8 mouse cellular contexts compared by ENCODE assay signal in the genomic region with DNA sequence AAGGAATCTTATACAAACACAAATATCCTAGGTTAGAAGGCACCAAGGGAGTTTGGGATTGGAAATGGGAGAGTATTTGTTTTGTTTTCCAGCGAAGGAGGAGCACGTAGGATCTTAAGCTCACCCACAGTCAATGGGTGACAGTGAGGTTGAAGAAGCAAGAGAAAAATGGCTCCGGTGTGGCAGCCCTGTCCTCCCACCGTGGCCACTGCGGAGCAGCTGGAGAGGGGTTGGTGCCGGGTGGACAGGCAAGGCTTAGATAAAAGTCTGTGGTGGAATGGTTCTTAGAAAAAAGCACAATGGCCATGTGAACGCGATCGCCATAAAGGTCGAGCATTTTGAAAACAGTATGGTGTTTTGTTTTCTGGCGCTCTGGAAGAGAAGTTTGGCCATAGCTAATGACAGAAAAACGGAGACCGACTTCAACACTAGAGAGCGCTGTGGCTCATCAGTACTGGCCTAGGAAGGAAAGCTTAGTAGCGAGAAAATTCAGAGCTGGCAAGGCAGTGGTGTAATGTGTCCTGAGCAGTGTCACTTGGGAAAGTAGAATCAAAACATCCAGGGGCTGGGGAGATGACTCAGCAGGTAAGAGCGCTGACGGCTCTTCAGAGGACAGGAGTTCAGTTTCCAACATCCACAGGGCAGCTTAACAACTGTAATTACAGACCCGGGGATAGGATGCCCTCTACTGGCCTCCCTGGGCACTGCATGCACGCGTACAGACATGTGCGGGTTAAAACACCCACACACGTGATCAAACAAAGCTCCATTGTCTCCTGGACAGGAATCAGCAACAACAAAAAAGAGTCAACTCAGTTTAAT. TPM values are rescaled to one million over a fixed set of nuclear protein-coding genes. Genes with fewer than 3 reads are reported as not detected.
DNase-seq lines count a peak whose midpoint lies in the region; ATAC-seq and TF ChIP-seq lines count a peak whose summit lies in the region.

No protein-coding gene starts in this region.

- TF ChIP-seq POLR2A in lung, adult 2 months (IDR thresholded peaks at IDR 0.05; ENCODE audit: borderline replicate concordance, extremely low read depth, low read depth, low read length): no peak

- H3K9ac ChIP-seq in ES-E14 (ENCODE audit: insufficient read depth, low read depth, low read length, poor library complexity, severe bottlenecking): peak overlapping the region; percentile 60; the same call in 1 of the 2 replicates
- H3K9ac ChIP-seq in forebrain, embryonic 15.5 days (replicated peaks): no peak overlapping the region

- no peaks in the 10 kb centered on the region for H3K36me3 ChIP-seq in ES-E14 (ENCODE audit: control insufficient read depth, insufficient read depth, low read length, poor library complexity, severe bottlenecking)
- H3K36me3 ChIP-seq in forebrain, embryonic 15.5 days: no peaks in the 10 kb centered on the region

- peak overlapping the region; percentile 9 for H3K4me2 ChIP-seq in forebrain, embryonic 15.5 days (replicated peaks)

- ATAC-seq in forebrain, embryonic 15.5 days (replicated peaks): peak; percentile 66
- peak; percentile 79 for ATAC-seq in neutrophil, adult 5-6 weeks (ENCODE audit: extremely low read depth, insufficient number of reproducible peaks, low FRiP score, poor library complexity, severe bottlenecking)

- peak; percentile 87 for TF ChIP-seq CTCF in lung, adult 2 months (IDR thresholded peaks at IDR 0.05; ENCODE audit: insufficient read depth, low read length)

- no peaks in the 10 kb centered on the region for H3K9me3 ChIP-seq in ES-E14 (ENCODE audit: control insufficient read depth, insufficient read depth, low read depth, low read length)
- no peaks in the 10 kb centered on the region for H3K9me3 ChIP-seq in forebrain, embryonic 15.5 days

- intact Hi-C loops in heart, postnatal 25 days (cut with DNase I): loop anchor here (5.0 kb wide), 1 partner anchor 353 kb away; no protein-coding TSS in a partner anchor

- no peak overlapping the region for H3K27ac ChIP-seq in ES-E14 (ENCODE audit: insufficient read depth, low read depth, low read length, poor library complexity, severe bottlenecking)
- H3K27ac ChIP-seq in forebrain, embryonic 15.5 days (replicated peaks): no peak overlapping the region

- peak; percentile 87 for DNase-seq in ES-E14 (ENCODE audit: low read depth, low spot score)
- DNase-seq in cerebellum, adult 11-12 months: peak; percentile 48
- DNase-seq in heart, postnatal 25 days (ENCODE audit: low spot score): peak; percentile 13
- peak; percentile 55 to 85 for DNase-seq in layer of hippocampus, adult 18-20 months (ENCODE audit: low spot score in 2 of 2)
- DNase-seq in lung, adult 2 months: peak; percentile 64
- DNase-seq in thymus, adult 18-20 months: peak; percentile 36 to 50

- no peaks in the 10 kb centered on the region for H3K27me3 ChIP-seq in forebrain, embryonic 15.5 days

- H3K4me3 ChIP-seq in ES-E14 (ENCODE audit: insufficient read depth in 1 of 2, low read depth in 1 of 2, low read length in 2 of 2, poor library complexity in 1 of 2, severe bottlenecking in 1 of 2): peak overlapping the region; percentile 48 to 52
- H3K4me3 ChIP-seq in forebrain, embryonic 15.5 days: no peak overlapping the region; the same call in 1 of the 2 replicates
- no peak overlapping the region for H3K4me3 ChIP-seq in lung, adult 2 months (replicated peaks; ENCODE audit: extremely low read depth, low read depth, low read length)

- H3K4me1 ChIP-seq in ES-E14 (ENCODE audit: control insufficient read depth in 2 of 2, insufficient read depth in 2 of 2, low read length in 2 of 2, poor library complexity in 1 of 2): peaks cover 2 to 10% of the 10 kb centered on the region in 2 experiments; a peak in 1 of 4 replicates
- H3K4me1 ChIP-seq in forebrain, embryonic 15.5 days: no peaks in the 10 kb centered on the region
- no peaks in the 10 kb centered on the region for H3K4me1 ChIP-seq in lung, adult 2 months (ENCODE audit: control insufficient read depth, insufficient read depth, low read length)

- WGBS in forebrain, embryonic 15.5 days: 18% methylated on average over 22 of the region's 22 CpGs
- WGBS in lung, adult 2 months: 17% methylated on average over 22 of the region's 22 CpGs

- in situ Hi-C loops in ES-E14 (cut with MboI; ENCODE audit: low sequenced_read_pairs in 2 of 2, unreplicated experiment in 2 of 2): no loop called here

TF ChIP-seq in ES-E14, 5 proteins besides CTCF, POLR2A, EP300 and RAD21:
- TF ChIP-seq ZNF384 (IDR thresholded peaks at IDR 0.05; ENCODE audit: low read depth, low read length) (no peak), HCFC1 (IDR thresholded peaks at IDR 0.05; ENCODE audit: borderline replicate concordance, insufficient read depth, low read length) (no peak), MAFK (IDR thresholded peaks at IDR 0.05; ENCODE audit: insufficient read depth, low read depth, low read length) (peak; percentile 82), CHD2 (IDR thresholded peaks at IDR 0.05; ENCODE audit: low read depth, low read length) (0 out of 2 replicates have a peak, but pooled peaks have one; percentile 6), ZC3H11A (IDR thresholded peaks at IDR 0.05; ENCODE audit: borderline replicate concordance, low read depth, low read length) (peak; percentile 20; the same call in 1 of the 2 replicates)

RNA-seq across cellular contexts. Expression of a gene that starts 14.8 kb away (rescaled TPM):
- 0.63 TPM in 1 of 2 replicates, not detected in the other for total RNA-seq in ES-E14 (2012; rRNA removed)
- polyA plus RNA-seq in forebrain, embryonic 15.5 days (2015; fragmentation: Nextera tagmentation; extraction: Ambion mirVana): 2.6 and 3.1 TPM in 2 replicates
- not detected for total RNA-seq in heart, postnatal 25 days (2021)
- 1 to 10 TPM; 3.2 to 3.5 TPM for total RNA-seq in layer of hippocampus, adult 18-20 months (2021)
- 1.6 TPM in 2 replicates for polyA plus RNA-seq in lung, adult 2 months (2012; rRNA removed)
- total RNA-seq in neutrophil, adult 5-6 weeks (2017): not detected in 2 replicates

RNA-seq across cellular contexts. Expression of a gene that starts 49.6 kb away (rescaled TPM):
- total RNA-seq in ES-E14 (2012; rRNA removed): 23.0 and 27.6 TPM in 2 replicates
- polyA plus RNA-seq in forebrain, embryonic 15.5 days (2015; fragmentation: Nextera tagmentation; extraction: Ambion mirVana): 48.2 and 50.6 TPM in 2 replicates
- 1 to 10 TPM; 7.4 to 7.5 TPM for total RNA-seq in heart, postnatal 25 days (2021)
- 10 to 100 TPM; 13.8 to 15.0 TPM for total RNA-seq in layer of hippocampus, adult 18-20 months (2021)
- 22.3 and 42.2 TPM in 2 replicates for polyA plus RNA-seq in lung, adult 2 months (2012; rRNA removed)
- total RNA-seq in neutrophil, adult 5-6 weeks (2017): 54.4 and 56.7 TPM in 2 replicates

Comparison
In these comparisons a context has a peak if more than half of its experiments do, and no peak if none do; other contexts are left out.
1. DNase-seq: peak in every context shown above with its lines; median percentile 87 in ES-E14; 70 in layer of hippocampus, adult 18-20 months; 64 in lung, adult 2 months; 48 in cerebellum, adult 11-12 months; 43 in thymus, adult 18-20 months; 13 in heart, postnatal 25 days.
2. H3K4me3 ChIP-seq: peak in ES-E14 (2 of 2); none in forebrain, embryonic 15.5 days (single experiment) and lung, adult 2 months (single experiment).